ENCODE assay signal across 8 mouse cellular contexts in the genomic region with DNA sequence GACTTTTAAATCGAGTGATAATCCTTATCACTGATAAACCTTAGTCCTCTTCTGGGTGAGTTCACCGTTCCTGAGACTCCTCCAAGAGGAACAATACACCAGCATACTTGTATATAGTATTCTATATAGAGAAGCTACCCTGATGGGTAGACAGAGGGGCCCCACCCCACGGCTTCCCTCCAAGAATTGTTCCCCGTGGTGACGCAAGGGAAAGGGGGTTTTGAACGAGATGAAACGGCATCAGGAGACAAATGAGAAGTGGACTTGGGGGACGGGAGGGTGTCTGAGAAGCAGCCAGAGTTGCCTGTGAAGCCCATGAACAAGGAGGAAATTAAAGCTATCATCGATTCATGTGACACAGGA. TPM values are rescaled to one million over a fixed set of nuclear protein-coding genes. Genes with fewer than 3 reads are reported as not detected.
DNase-seq lines count a peak whose midpoint lies in the region; ATAC-seq lines count a peak whose summit lies in the region.

No protein-coding gene starts in this region.

- peak; percentile 48; the same call in 1 of the 2 replicates for ATAC-seq in lung, embryonic 15.5 days (ENCODE audit: borderline replicate concordance, extremely low read depth, low FRiP score, low TSS enrichment)

- intact Hi-C loops in gastrocnemius, postnatal 14 days (cut with DNase I; ENCODE audit: low total_unique reads): loop anchor here (5.0 kb wide), 1 partner anchor 33 kb away; no protein-coding TSS in a partner anchor

- peaks cover 19% of the 10 kb centered on the region for H3K36me3 ChIP-seq in hindbrain, embryonic 10.5 days
- peaks cover 5% of the 10 kb centered on the region for H3K36me3 ChIP-seq in lung, embryonic 15.5 days

- WGBS in hindbrain, embryonic 10.5 days: 15% methylated on average over 9 of the region's 9 CpGs
- 8% methylated on average over 9 of the region's 9 CpGs for WGBS in lung, embryonic 15.5 days

- no peaks in the 10 kb centered on the region for H3K9me3 ChIP-seq in hindbrain, embryonic 10.5 days
- H3K9me3 ChIP-seq in lung, embryonic 15.5 days: no peaks in the 10 kb centered on the region

- DNase-seq in adrenal gland, postnatal 10 days: peak; percentile 36
- no peak for DNase-seq in adrenal gland, adult 2 months
- peak; percentile 17 to 21 for DNase-seq in thymus, postnatal 10 days (ENCODE audit: low spot score in 2 of 2)
- no peak for DNase-seq in thymus, postnatal 0 days (ENCODE audit: low spot score)
- no peak for DNase-seq in hindbrain, embryonic 10.5 days (ENCODE audit: low spot score)
- DNase-seq in spleen, postnatal 36 days (ENCODE audit: low spot score in 2 of 2): peak; percentile 30 to 50
- no peak for DNase-seq in gastrocnemius, postnatal 14 days

- H3K27me3 ChIP-seq in hindbrain, embryonic 10.5 days (ENCODE audit: insufficient read depth, poor library complexity, severe bottlenecking): peaks cover 29% of the 10 kb centered on the region
- peaks cover 26% of the 10 kb centered on the region for H3K27me3 ChIP-seq in lung, embryonic 15.5 days

- H3K4me3 ChIP-seq in hindbrain, embryonic 10.5 days: peak overlapping the region; percentile 93
- peak overlapping the region; percentile 91 for H3K4me3 ChIP-seq in lung, embryonic 15.5 days

- 0 out of 2 replicates have a peak overlapping the region, but pooled peaks have one; percentile 16 for H3K9ac ChIP-seq in lung, embryonic 15.5 days

- peaks cover 27% of the 10 kb centered on the region for H3K4me1 ChIP-seq in hindbrain, embryonic 10.5 days (replicated peaks)
- peaks cover 20% of the 10 kb centered on the region for H3K4me1 ChIP-seq in lung, embryonic 15.5 days

- H3K4me2 ChIP-seq in lung, embryonic 15.5 days: peak overlapping the region; percentile 74

- H3K27ac ChIP-seq in hindbrain, embryonic 10.5 days: peak overlapping the region; percentile 95
- no peak overlapping the region for H3K27ac ChIP-seq in lung, embryonic 15.5 days

RNA-seq across cellular contexts. Expression of gene Car7, which starts 0.3 kb away (rescaled TPM):
- 1 to 10 TPM; 3.0 to 3.2 TPM for total RNA-seq in adrenal gland, postnatal 10 days (2021)
- 1 to 10 TPM; 1.9 to 4.2 TPM for total RNA-seq in adrenal gland, adult 2 months (2021)
- polyA plus RNA-seq in adrenal gland, adult 2 months (2012; rRNA removed): 13.4 and 14.5 TPM in 2 replicates
- polyA plus RNA-seq in thymus, postnatal 0 days (2015; fragmentation: Nextera tagmentation; extraction: Ambion mirVana): 1.6 and 2.2 TPM in 2 replicates
- polyA plus RNA-seq in hindbrain, embryonic 10.5 days (2016; fragmentation: Nextera tagmentation; extraction: Ambion mirVana): 0.90 and 1.4 TPM in 2 replicates
- polyA plus RNA-seq in lung, embryonic 15.5 days (2015; fragmentation: Nextera tagmentation; extraction: Ambion mirVana): 0.65 and 0.97 TPM in 2 replicates
- total RNA-seq in gastrocnemius, postnatal 14 days (2021): 1 to 10 TPM; 1.0 to 1.1 TPM

RNA-seq across cellular contexts. Expression of gene Nae1, which starts 0.3 kb away (rescaled TPM):
- 10 to 100 TPM; 30.4 to 35.0 TPM for total RNA-seq in adrenal gland, postnatal 10 days (2021)
- total RNA-seq in adrenal gland, adult 2 months (2021): 10 to 100 TPM; 31.1 to 40.8 TPM
- polyA plus RNA-seq in adrenal gland, adult 2 months (2012; rRNA removed): 1.1 and 2.0 TPM in 2 replicates
- 62.8 and 68.9 TPM in 2 replicates for polyA plus RNA-seq in thymus, postnatal 0 days (2015; fragmentation: Nextera tagmentation; extraction: Ambion mirVana)
- polyA plus RNA-seq in hindbrain, embryonic 10.5 days (2016; fragmentation: Nextera tagmentation; extraction: Ambion mirVana): 121 and 126 TPM in 2 replicates
- 87.4 and 97.8 TPM in 2 replicates for polyA plus RNA-seq in lung, embryonic 15.5 days (2015; fragmentation: Nextera tagmentation; extraction: Ambion mirVana)
- 10 to 100 TPM; 20.4 to 24.5 TPM for total RNA-seq in gastrocnemius, postnatal 14 days (2021)

RNA-seq across cellular contexts. Expression of gene Terb1, which starts 25.1 kb away (rescaled TPM):
- under 1 TPM; 0.09 to 0.12 TPM for total RNA-seq in adrenal gland, postnatal 10 days (2021)
- not detected for total RNA-seq in adrenal gland, adult 2 months (2021)
- not detected in 2 replicates for polyA plus RNA-seq in adrenal gland, adult 2 months (2012; rRNA removed)
- polyA plus RNA-seq in thymus, postnatal 0 days (2015; fragmentation: Nextera tagmentation; extraction: Ambion mirVana): 0.14 and 0.27 TPM in 2 replicates
- 0.12 and 0.29 TPM in 2 replicates for polyA plus RNA-seq in hindbrain, embryonic 10.5 days (2016; fragmentation: Nextera tagmentation; extraction: Ambion mirVana)
- polyA plus RNA-seq in lung, embryonic 15.5 days (2015; fragmentation: Nextera tagmentation; extraction: Ambion mirVana): 0.19 and 0.40 TPM in 2 replicates
- total RNA-seq in gastrocnemius, postnatal 14 days (2021): under 1 TPM in 1 of 2 experiments, not detected in 1; 0.06 TPM

RNA-seq across cellular contexts. Expression of gene Pdp2, which starts 56.5 kb away (rescaled TPM):
- total RNA-seq in adrenal gland, postnatal 10 days (2021): 10 to 100 TPM; 25.1 to 32.4 TPM
- total RNA-seq in adrenal gland, adult 2 months (2021): 10 to 100 TPM; 30.7 to 37.3 TPM
- polyA plus RNA-seq in adrenal gland, adult 2 months (2012; rRNA removed): 6.5 and 7.6 TPM in 2 replicates
- 11.7 and 12.3 TPM in 2 replicates for polyA plus RNA-seq in thymus, postnatal 0 days (2015; fragmentation: Nextera tagmentation; extraction: Ambion mirVana)
- 12.7 and 13.3 TPM in 2 replicates for polyA plus RNA-seq in hindbrain, embryonic 10.5 days (2016; fragmentation: Nextera tagmentation; extraction: Ambion mirVana)
- polyA plus RNA-seq in lung, embryonic 15.5 days (2015; fragmentation: Nextera tagmentation; extraction: Ambion mirVana): 8.8 and 9.2 TPM in 2 replicates
- total RNA-seq in gastrocnemius, postnatal 14 days (2021): 1 to 10 TPM; 3.9 to 4.7 TPM

Comparison
In these comparisons a context has a peak if more than half of its experiments do, and no peak if none do; other contexts are left out.
1. DNase-seq: peak in adrenal gland, postnatal 10 days (single experiment), thymus, postnatal 10 days (2 of 2) and spleen, postnatal 36 days (2 of 2); none in adrenal gland, adult 2 months (single experiment), thymus, postnatal 0 days (single experiment), hindbrain, embryonic 10.5 days (single experiment) and gastrocnemius, postnatal 14 days (single experiment).
2. RNA of gene Nae1, which starts 0.3 kb away (polyA plus RNA-seq): 121 to 126 TPM in hindbrain, embryonic 10.5 days, 87.4 to 97.8 TPM in lung, embryonic 15.5 days and 62.8 to 68.9 TPM in thymus, postnatal 0 days; 1.1 to 2.0 TPM in adrenal gland, adult 2 months; every median in the first group is over 10 times any median in the second.